Mouse (Mus musculus): Measurements from ENCODE around the gene Ffar3. TPM values are rescaled to one million over a fixed set of nuclear protein-coding genes. Genes with fewer than 3 reads are reported as not detected.

The Ffar3 gene
- polyA plus RNA-seq, 1 experiment from 2014 or later: 0.88 TPM

GRCm38 (mm10) chr7:30873083-30873482 lies 17.1 kb upstream of the Ffar3 start:
- Histone ChIP-seq H3K36me3 (no peaks in the 10 kb centered on the region), H3K4me3 (replicated peaks) (no peak overlapping the region), H3K9me3 (replicated peaks) (no peaks in the 10 kb centered on the region), H3K27ac (no peak overlapping the region), H3K4me1 (no peaks in the 10 kb centered on the region), H3K27me3 (no peaks in the 10 kb centered on the region), H3K4me2 (peak overlapping the region; percentile 43), H3K9ac (no peak overlapping the region)
- no peak; the same call in 1 of the 2 replicates for ATAC-seq (replicated peaks; ENCODE audit: low FRiP score)
- WGBS: 20% methylated on average over 15 of the region's 15 CpGs

DNA sequence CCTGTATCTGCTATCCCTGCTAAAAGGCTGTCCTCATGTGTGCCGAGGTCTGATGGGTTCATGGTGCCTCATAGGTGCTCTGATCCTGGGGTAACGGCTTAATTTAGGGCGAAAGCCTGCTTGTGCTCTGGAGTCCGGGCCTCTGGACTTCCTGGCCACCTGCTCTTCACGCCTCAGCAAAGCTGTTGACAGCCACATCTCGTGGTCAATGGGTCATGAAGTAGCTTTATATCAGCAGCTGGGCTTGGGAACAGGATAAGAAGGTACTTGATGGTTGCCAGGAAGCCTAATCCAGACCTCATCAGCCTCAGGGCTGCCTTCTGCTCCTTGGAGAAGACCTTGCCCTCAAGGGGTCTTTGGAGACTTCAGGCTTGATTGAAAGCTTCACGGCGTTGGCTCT lies 7.4 kb upstream of the Ffar3 start:
- 36% methylated on average over 8 of the region's 8 CpGs for WGBS
- Histone ChIP-seq H3K27me3 (no peaks in the 10 kb centered on the region), H3K27ac (0 out of 2 replicates have a peak overlapping the region, but pooled peaks have one; percentile 27), H3K9me3 (replicated peaks) (no peaks in the 10 kb centered on the region), H3K4me3 (replicated peaks) (no peak overlapping the region), H3K9ac (no peak overlapping the region), H3K4me2 (no peak overlapping the region), H3K4me1 (peaks cover 17% of the 10 kb centered on the region), H3K36me3 (no peaks in the 10 kb centered on the region)
- ATAC-seq (replicated peaks; ENCODE audit: low FRiP score): 0 out of 2 replicates have a peak, but pooled peaks have one; percentile 24

DNA sequence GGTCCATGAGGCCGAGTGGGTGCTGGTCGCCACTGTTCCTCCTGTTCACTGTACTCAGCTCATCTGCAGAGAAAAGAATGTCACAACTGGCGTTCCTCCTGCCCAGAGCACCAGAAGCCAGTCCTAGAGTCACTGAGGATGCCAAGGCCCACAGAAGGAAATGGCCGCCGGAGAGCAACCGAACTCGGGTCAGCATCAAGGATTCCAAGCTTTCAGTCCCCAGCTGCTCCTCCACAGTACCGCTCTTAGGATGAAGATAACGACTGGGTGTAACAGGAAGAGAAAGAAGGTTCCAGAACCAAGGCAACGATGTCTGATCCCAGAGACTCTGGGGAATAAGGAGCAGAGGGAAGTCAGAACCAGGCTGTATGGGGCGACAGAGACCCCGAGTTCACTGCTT lies 5.5 kb upstream of the Ffar3 start, which contains the start of gene Ffar1:
Gene Ffar1 (minus strand): TSS at position 101 of the 400 bp plus-strand sequence.
- 84% methylated on average over 12 of the region's 12 CpGs for WGBS
- H3K36me3 ChIP-seq: no peaks in the 10 kb centered on the region
- peaks cover 17% of the 10 kb centered on the region for H3K4me1 ChIP-seq
- no peak within 1 kb of the TSS for H3K4me2 ChIP-seq
- no peaks in the 10 kb centered on the region for H3K9me3 ChIP-seq (replicated peaks)
- no peak within 1 kb of the TSS for H3K4me3 ChIP-seq (replicated peaks)
- 0 out of 2 replicates have a peak, but pooled peaks cover 5% of the 10 kb centered on the region for H3K27me3 ChIP-seq
- no peak within 1 kb of the TSS for H3K9ac ChIP-seq
- no peak within 1 kb of the TSS for H3K27ac ChIP-seq
- no peak for ATAC-seq (replicated peaks; ENCODE audit: low FRiP score)

DNA sequence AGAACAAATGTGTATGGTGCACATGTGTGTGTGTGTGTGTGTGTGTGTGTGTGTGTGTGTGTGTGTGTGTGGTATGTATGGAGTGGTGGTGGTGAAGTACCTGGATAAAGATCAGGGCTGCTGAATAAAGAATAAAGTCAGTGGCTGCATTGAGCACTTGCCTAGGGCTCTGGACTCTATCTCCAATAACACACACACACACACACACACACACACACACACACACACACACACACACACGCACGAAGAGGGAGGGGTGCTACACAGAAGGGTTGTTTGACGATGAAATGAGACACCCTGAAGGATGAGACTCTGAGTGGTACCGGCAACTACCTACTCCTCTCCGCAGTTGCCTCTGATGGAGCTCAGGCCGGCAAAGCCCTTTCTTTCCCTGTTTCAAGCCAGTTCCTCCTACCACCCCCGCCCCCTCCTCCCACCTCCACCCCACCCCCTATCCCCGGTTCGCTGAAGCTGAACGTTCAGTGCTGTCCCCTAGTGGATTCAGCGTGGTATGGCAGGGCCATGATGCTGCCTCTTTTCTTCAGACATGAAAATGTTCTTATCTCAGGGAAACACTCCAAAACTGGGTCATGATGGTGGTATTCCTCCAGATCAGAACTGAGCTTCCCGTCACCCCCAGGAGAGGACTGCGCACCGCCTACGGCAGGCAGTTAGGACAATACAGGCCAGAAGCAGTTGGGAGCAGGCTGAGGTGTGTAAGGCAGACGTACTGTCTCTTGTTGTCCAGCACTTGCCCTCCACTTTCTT lies 3.8 kb upstream of the Ffar3 start:
- Histone ChIP-seq H3K9ac (no peak overlapping the region), H3K27me3 (0 out of 2 replicates have a peak, but pooled peaks cover 5% of the 10 kb centered on the region), H3K27ac (no peak overlapping the region), H3K4me3 (replicated peaks) (peak overlapping the region; percentile 28), H3K4me2 (peak overlapping the region; percentile 56), H3K36me3 (no peaks in the 10 kb centered on the region), H3K9me3 (replicated peaks) (no peaks in the 10 kb centered on the region), H3K4me1 (peaks cover 17% of the 10 kb centered on the region)
- WGBS: 9% methylated on average over 14 of the region's 16 CpGs
- peak; percentile 57 for ATAC-seq (replicated peaks; ENCODE audit: low FRiP score)

DNA sequence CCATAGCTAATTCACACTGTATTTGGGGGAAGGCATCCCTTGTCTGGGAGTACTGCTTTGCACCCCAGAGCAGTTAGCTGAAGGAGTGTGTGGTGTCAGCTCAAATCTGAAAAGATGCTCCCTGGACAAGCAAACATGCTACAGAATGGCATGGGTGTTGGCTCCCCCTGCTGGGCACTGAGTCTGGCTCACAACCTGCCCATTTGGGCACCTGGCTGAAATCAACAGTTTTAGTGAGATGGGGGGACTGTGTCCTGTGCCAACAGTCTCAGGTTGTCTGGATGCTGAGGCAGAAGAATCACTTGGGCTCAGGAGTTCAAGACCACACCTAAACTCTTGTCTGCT lies 3.3 kb upstream of the Ffar3 start:
- Histone ChIP-seq H3K9me3 (replicated peaks) (no peaks in the 10 kb centered on the region), H3K4me1 (peaks cover 17% of the 10 kb centered on the region), H3K36me3 (no peaks in the 10 kb centered on the region), H3K27me3 (0 out of 2 replicates have a peak, but pooled peaks cover 5% of the 10 kb centered on the region), H3K27ac (no peak overlapping the region), H3K4me3 (replicated peaks) (no peak overlapping the region), H3K4me2 (no peak overlapping the region), H3K9ac (no peak overlapping the region)
- peak; percentile 22; the same call in 1 of the 2 replicates for ATAC-seq (replicated peaks; ENCODE audit: low FRiP score)

DNA sequence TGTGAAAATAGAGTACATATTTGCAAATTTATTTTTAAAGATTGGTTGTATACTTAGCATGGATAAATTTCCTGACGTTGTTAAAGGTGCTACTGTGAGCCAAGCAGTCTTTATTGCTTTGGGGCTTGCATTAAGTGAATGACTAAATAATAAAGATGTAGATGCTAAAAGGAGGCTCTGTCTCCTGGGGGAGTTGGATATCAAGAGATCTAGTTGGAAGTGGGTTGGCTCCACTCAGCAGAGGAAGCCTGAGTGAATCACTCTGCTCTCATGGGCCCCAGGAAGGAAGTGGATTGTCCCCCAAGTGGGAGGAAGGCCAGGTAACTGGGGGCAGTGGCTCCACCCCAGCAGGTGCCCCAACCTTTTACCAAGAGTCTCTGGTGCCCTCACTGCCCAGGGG lies 1.8 kb upstream of the Ffar3 start:
- Histone ChIP-seq H3K9me3 (replicated peaks) (no peaks in the 10 kb centered on the region), H3K27ac (no peak overlapping the region), H3K4me3 (replicated peaks) (no peak overlapping the region), H3K27me3 (0 out of 2 replicates have a peak, but pooled peaks cover 5% of the 10 kb centered on the region), H3K4me2 (no peak overlapping the region), H3K36me3 (no peaks in the 10 kb centered on the region), H3K4me1 (peaks cover 7% of the 10 kb centered on the region; the same call in 1 of the 2 replicates), H3K9ac (no peak overlapping the region)
- 71% methylated on average over 1 of the region's 1 CpGs for WGBS
- no peak for ATAC-seq (replicated peaks; ENCODE audit: low FRiP score)

GRCm38 (mm10) chr7:30851421-30851820 lies 4.6 kb downstream of the Ffar3 start:
- Histone ChIP-seq H3K27ac (no peak overlapping the region), H3K4me3 (replicated peaks) (no peak overlapping the region), H3K9ac (no peak overlapping the region), H3K27me3 (no peaks in the 10 kb centered on the region), H3K4me2 (no peak overlapping the region), H3K36me3 (no peaks in the 10 kb centered on the region), H3K4me1 (no peaks in the 10 kb centered on the region), H3K9me3 (replicated peaks) (no peaks in the 10 kb centered on the region)
- WGBS: 82% methylated on average over 1 of the region's 1 CpGs
- ATAC-seq (replicated peaks; ENCODE audit: low FRiP score): no peak

DNA sequence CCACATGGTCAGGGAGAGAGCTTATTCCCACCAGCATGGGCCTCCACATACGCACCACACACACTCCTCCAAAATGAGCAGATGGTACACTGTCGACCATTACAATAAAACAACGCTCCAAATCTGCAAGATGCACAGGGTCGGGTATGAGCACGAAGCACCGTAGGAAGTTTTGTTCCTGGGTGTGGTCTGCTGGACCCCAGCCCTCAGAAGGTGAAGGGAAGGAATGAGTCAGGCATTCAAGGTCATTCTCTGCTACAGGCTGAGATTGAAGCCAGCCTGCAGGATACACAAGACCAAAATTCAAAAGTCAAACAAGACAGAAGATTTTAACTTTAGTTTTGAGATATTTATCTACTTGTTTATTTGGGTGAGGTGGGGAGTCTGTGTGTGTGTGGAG lies 8.0 kb downstream of the Ffar3 start:
- no peak overlapping the region for H3K9ac ChIP-seq
- H3K27me3 ChIP-seq: no peaks in the 10 kb centered on the region
- H3K36me3 ChIP-seq: no peaks in the 10 kb centered on the region
- 75% methylated on average over 6 of the region's 6 CpGs for WGBS
- H3K27ac ChIP-seq: no peak overlapping the region
- H3K4me1 ChIP-seq: no peaks in the 10 kb centered on the region
- no peak for ATAC-seq (replicated peaks; ENCODE audit: low FRiP score)
- H3K4me3 ChIP-seq (replicated peaks): no peak overlapping the region
- H3K4me2 ChIP-seq: no peak overlapping the region
- H3K9me3 ChIP-seq (replicated peaks): no peaks in the 10 kb centered on the region

GRCm38 (mm10) chr7:30847386-30847785 lies 8.6 kb downstream of the Ffar3 start:
- H3K9me3 ChIP-seq (replicated peaks): no peaks in the 10 kb centered on the region
- no peak for ATAC-seq (replicated peaks; ENCODE audit: low FRiP score)
- no peak overlapping the region for H3K4me2 ChIP-seq
- no peak overlapping the region for H3K9ac ChIP-seq
- no peaks in the 10 kb centered on the region for H3K27me3 ChIP-seq
- 78% methylated on average over 5 of the region's 5 CpGs for WGBS
- H3K4me1 ChIP-seq: no peaks in the 10 kb centered on the region
- no peak overlapping the region for H3K27ac ChIP-seq
- no peaks in the 10 kb centered on the region for H3K36me3 ChIP-seq
- H3K4me3 ChIP-seq (replicated peaks): no peak overlapping the region

DNA sequence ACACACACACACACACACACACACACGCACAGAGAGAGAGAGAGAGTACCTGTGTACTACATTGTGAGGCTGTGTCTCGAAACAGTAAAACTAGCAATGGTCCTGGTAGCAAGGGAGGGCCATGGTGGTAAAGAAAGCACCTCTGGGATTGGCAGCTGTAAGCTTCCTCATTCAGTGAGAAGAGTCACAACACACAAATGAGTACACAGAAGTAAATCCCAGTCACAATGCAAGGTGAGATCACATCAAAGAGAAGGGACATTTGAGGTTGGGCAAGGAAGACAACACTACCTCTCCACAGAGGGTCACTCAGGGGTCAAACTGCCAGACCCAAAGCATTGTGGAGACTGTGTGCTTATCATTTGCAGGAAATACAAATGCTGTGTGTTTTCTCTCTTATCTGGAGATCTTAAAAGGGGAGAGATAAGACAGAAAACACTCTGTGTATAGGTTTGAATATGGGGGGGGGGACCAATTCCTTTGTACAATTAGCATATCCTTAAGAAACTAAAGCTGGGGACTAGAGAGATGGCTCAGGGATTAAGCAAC lies 9.4 kb downstream of the Ffar3 start:
- 60% methylated on average over 2 of the region's 2 CpGs for WGBS
- no peak overlapping the region for H3K4me3 ChIP-seq (replicated peaks)
- H3K9ac ChIP-seq: no peak overlapping the region
- no peaks in the 10 kb centered on the region for H3K36me3 ChIP-seq
- no peak overlapping the region for H3K4me2 ChIP-seq
- H3K27ac ChIP-seq: no peak overlapping the region
- H3K27me3 ChIP-seq: no peaks in the 10 kb centered on the region
- H3K9me3 ChIP-seq (replicated peaks): no peaks in the 10 kb centered on the region
- ATAC-seq (replicated peaks; ENCODE audit: low FRiP score): no peak
- H3K4me1 ChIP-seq: no peaks in the 10 kb centered on the region

GRCm38 (mm10) chr7:30844676-30845297 lies 11.2 kb downstream of the Ffar3 start:
- Histone ChIP-seq H3K4me1 (0 out of 2 replicates have a peak, but pooled peaks cover 2% of the 10 kb centered on the region), H3K4me2 (no peak overlapping the region), H3K36me3 (no peaks in the 10 kb centered on the region), H3K4me3 (replicated peaks) (no peak overlapping the region), H3K9ac (no peak overlapping the region), H3K27ac (no peak overlapping the region), H3K9me3 (replicated peaks) (no peaks in the 10 kb centered on the region), H3K27me3 (no peaks in the 10 kb centered on the region)
- no peak for ATAC-seq (replicated peaks; ENCODE audit: low FRiP score)
- 31% methylated on average over 7 of the region's 7 CpGs for WGBS

DNA sequence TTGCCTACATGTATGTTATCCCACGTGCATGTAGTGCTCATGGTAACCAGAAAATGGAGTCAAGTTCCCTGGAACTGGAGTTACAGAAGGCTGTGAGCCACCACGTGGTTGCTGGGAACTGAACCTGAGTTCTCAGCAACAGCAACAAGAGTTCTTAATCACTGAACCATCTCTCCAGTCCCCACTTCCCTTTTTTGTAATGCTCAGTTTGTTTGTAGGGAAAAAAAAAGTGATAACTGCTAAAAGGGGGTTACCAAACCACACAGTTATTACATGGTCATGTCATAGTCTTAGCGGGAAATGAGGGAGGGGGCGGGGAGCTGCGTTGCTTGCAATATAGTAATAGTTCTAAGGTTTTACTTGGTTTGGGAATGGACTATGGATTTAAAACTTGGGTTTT lies 13.9 kb downstream of the Ffar3 start:
- H3K27me3 ChIP-seq: no peaks in the 10 kb centered on the region
- no peak for ATAC-seq (replicated peaks; ENCODE audit: low FRiP score)
- H3K4me2 ChIP-seq: no peak overlapping the region
- H3K9me3 ChIP-seq (replicated peaks): no peaks in the 10 kb centered on the region
- H3K4me3 ChIP-seq (replicated peaks): no peak overlapping the region
- no peak overlapping the region for H3K27ac ChIP-seq
- WGBS: 81% methylated on average over 5 of the region's 5 CpGs
- H3K4me1 ChIP-seq: 0 out of 2 replicates have a peak, but pooled peaks cover 2% of the 10 kb centered on the region
- no peaks in the 10 kb centered on the region for H3K36me3 ChIP-seq
- no peak overlapping the region for H3K9ac ChIP-seq

All from kidney, embryonic 15.5 days (tissue).